9 mouse cellular contexts compared by ENCODE assay signal in genomic region chr8:46445964-46446915, GRCm38 (mm10). TPM values are rescaled to one million over a fixed set of nuclear protein-coding genes. Genes with fewer than 3 reads are reported as not detected.
A peak's percentile ranks its signal among the peaks of the same experiment; 100 is the strongest.
DNase-seq lines count a peak whose midpoint lies in the region; ATAC-seq and TF ChIP-seq lines count a peak whose summit lies in the region.
"Had no signal": no experiment of that assay in that cellular context is flagged by ENCODE, and none has a peak within 500 bp of the region (broad histone marks: within the 10 kb centered on the region; RNA-seq: fewer than 3 reads in every experiment).

No protein-coding gene starts in this region.

- no peaks in the 10 kb centered on the region for H3K36me3 ChIP-seq in kidney, adult 2 months (ENCODE audit: control insufficient read depth, insufficient read depth, low read length)
- no peaks in the 10 kb centered on the region for H3K36me3 ChIP-seq in intestine, embryonic 16.5 days (ENCODE audit: control insufficient read depth, insufficient read depth, low read length)
- no peaks in the 10 kb centered on the region for H3K36me3 ChIP-seq in hindbrain, embryonic 12.5 days

- 24% methylated on average over 12 of the region's 12 CpGs for WGBS in kidney, adult 2 months
- WGBS in intestine, embryonic 16.5 days: 28% methylated on average over 12 of the region's 12 CpGs
- WGBS in hindbrain, embryonic 12.5 days: 44% methylated on average over 12 of the region's 12 CpGs

- H3K27ac ChIP-seq in kidney, adult 2 months (ENCODE audit: insufficient read depth, low read depth, low read length): no peak overlapping the region; the same call in 1 of the 2 replicates
- peak overlapping the region; percentile 97 for H3K27ac ChIP-seq in intestine, embryonic 16.5 days (ENCODE audit: low read length)
- H3K27ac ChIP-seq in hindbrain, embryonic 12.5 days: no peak overlapping the region

- peak; percentile 47 for DNase-seq in kidney, adult 2 months
- no peak for DNase-seq in kidney, adult 9 months
- DNase-seq in R1 (ENCODE audit: low read depth, low spot score): peak; percentile 68
- peak; percentile 25 for DNase-seq in mesoderm, embryonic 11.5 days (ENCODE audit: low read depth, low spot score)
- no peak for DNase-seq in retina, postnatal 1 day
- DNase-seq in cerebellum, postnatal 10 days: no peak
- DNase-seq: cerebellum, adult 9-10 months had no signal

- TF ChIP-seq POLR2A in kidney, adult 2 months (IDR thresholded peaks at IDR 0.05; ENCODE audit: low read depth, low read length): no peak

- peaks cover 35% of the 10 kb centered on the region for H3K4me1 ChIP-seq in kidney, adult 2 months (ENCODE audit: control insufficient read depth, insufficient read depth, low read length)
- peaks cover 10% of the 10 kb centered on the region; the same call in 1 of the 2 replicates for H3K4me1 ChIP-seq in intestine, embryonic 16.5 days (ENCODE audit: control insufficient read depth, insufficient read depth, low read length)
- no peaks in the 10 kb centered on the region for H3K4me1 ChIP-seq in hindbrain, embryonic 12.5 days

- peak; percentile 90 for ATAC-seq in intestine, embryonic 16.5 days
- no peak for ATAC-seq in hindbrain, embryonic 12.5 days (ENCODE audit: low FRiP score)

- no peak for TF ChIP-seq CTCF in kidney, adult 2 months (conservative IDR thresholded peaks at IDR 0.05; ENCODE audit: insufficient read depth, insufficient read length, low read depth, low read length)

- H3K9ac ChIP-seq in intestine, embryonic 16.5 days (ENCODE audit: low read depth, low read length): peak overlapping the region; percentile 64
- no peak overlapping the region for H3K9ac ChIP-seq in hindbrain, embryonic 12.5 days

- H3K4me3 ChIP-seq in kidney, adult 2 months (ENCODE audit: insufficient read depth, low read depth, low read length): no peak overlapping the region
- no peak overlapping the region for H3K4me3 ChIP-seq in intestine, embryonic 16.5 days (ENCODE audit: low read length)
- no peak overlapping the region for H3K4me3 ChIP-seq in hindbrain, embryonic 12.5 days

- peak overlapping the region; percentile 39 for H3K4me2 ChIP-seq in intestine, embryonic 16.5 days (ENCODE audit: low read depth, low read length)
- H3K4me2 ChIP-seq in hindbrain, embryonic 12.5 days (replicated peaks): no peak overlapping the region

- no peaks in the 10 kb centered on the region for H3K9me3 ChIP-seq in intestine, embryonic 16.5 days (ENCODE audit: control insufficient read depth, low read length)
- no peaks in the 10 kb centered on the region for H3K9me3 ChIP-seq in hindbrain, embryonic 12.5 days (replicated peaks)

- no peaks in the 10 kb centered on the region for H3K27me3 ChIP-seq in kidney, adult 2 months (replicated peaks; ENCODE audit: control insufficient read depth, insufficient read depth, low read length)
- H3K27me3 ChIP-seq in intestine, embryonic 16.5 days (replicated peaks; ENCODE audit: control insufficient read depth, insufficient read depth, low read length): no peaks in the 10 kb centered on the region
- peaks cover 2% of the 10 kb centered on the region; the same call in 1 of the 2 replicates for H3K27me3 ChIP-seq in hindbrain, embryonic 12.5 days

RNA-seq across cellular contexts. Expression of gene Acsl1, which starts 24.6 kb away (rescaled TPM):
- 206 and 212 TPM in 2 replicates for polyA plus RNA-seq in kidney, adult 2 months (2012; rRNA removed)
- polyA plus RNA-seq in intestine, embryonic 16.5 days (2015; fragmentation: Nextera tagmentation; extraction: Ambion mirVana): 48.3 and 56.0 TPM in 2 replicates
- 12.4 and 14.1 TPM in 2 replicates for polyA plus RNA-seq in hindbrain, embryonic 12.5 days (2016; fragmentation: Nextera tagmentation; extraction: Ambion mirVana)

Comparison
In these comparisons a context has a peak if more than half of its experiments do, and no peak if none do; other contexts are left out.
1. DNase-seq: peak in kidney, adult 2 months (single experiment), R1 (single experiment) and mesoderm, embryonic 11.5 days (single experiment); none in kidney, adult 9 months (single experiment), retina, postnatal 1 day (single experiment) and cerebellum, postnatal 10 days (0 of 2).